Mouse (Mus musculus): ENCODE results near the gene Gm17190.

DNA sequence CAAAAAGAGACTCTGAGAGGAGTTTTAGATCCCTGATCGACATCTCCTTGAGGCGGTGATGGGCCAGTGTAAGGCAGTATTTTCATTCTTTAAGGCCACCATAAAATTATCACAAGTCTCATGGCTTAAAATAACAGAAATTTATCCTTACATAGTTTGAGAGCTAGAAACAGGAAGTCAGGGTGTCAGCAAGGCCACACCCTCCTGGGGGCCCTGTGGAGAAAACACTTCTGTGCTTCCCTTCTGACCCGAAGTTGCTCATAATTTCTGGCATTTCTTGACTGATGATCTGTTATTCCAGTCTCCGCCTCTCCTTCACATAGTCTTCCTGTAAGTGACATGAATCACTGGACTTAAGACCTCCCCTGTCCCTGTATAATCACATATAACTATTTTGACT lies 24.5 kb downstream of the Gm17190 start:
- TF ChIP-seq POLR2A (IDR thresholded peaks at IDR 0.05; ENCODE audit: low read depth, low read length): no peak
- no peak for TF ChIP-seq CTCF (IDR thresholded peaks at IDR 0.05; ENCODE audit: extremely low read depth, insufficient read depth, insufficient read length, insufficient replicate concordance)
